Mouse (Mus musculus) lung, postnatal 0 days (tissue): ENCODE measurements at regions not wholly inside any gene's neighbourhood (a gene's known extent, or its start where the extent isn't known, plus 50 kb on each side); places are given as distances from the start of the nearest gene placed in this dataset.

Experiments used
- ATAC-seq: fragments of 200-750 bp; cut with Nextera tagmentation; 2 replicates; pipeline ENCODE4 v1.8.0; 2017; ENCODE audit warnings: moderate library complexity
- DNase-seq: peaks from one replicate; pipeline ENCODE4 v3.0.0-alpha.2; 2016; ENCODE audit warnings: low spot score
- H3K27ac ChIP-seq: fragments of 300-500 bp; sonication (generic); 2 replicates; pipeline ENCODE4 v1.5.1; 2014; ENCODE audit warnings: antibody characterized with exemption, mild to moderate bottlenecking, low read length, mixed read lengths
- H3K27me3 ChIP-seq: fragments of 300-500 bp; sonication (generic); replicated peaks from 2 replicates; pipeline ENCODE4 v1.6.1; 2014; ENCODE audit warnings: low read length, mixed read lengths; ENCODE audit not compliant: insufficient read depth
- H3K36me3 ChIP-seq: fragments of 300-500 bp; sonication (generic); 2 replicates; pipeline ENCODE4 v1.6.1; 2014; ENCODE audit warnings: low read length, mixed read lengths; ENCODE audit not compliant: insufficient read depth
- H3K4me1 ChIP-seq: fragments of 300-500 bp; sonication (generic); 2 replicates; pipeline ENCODE4 v1.6.1; 2014; ENCODE audit warnings: antibody characterized with exemption, low read depth, low read length, mixed read lengths; ENCODE audit not compliant: insufficient read depth
- H3K4me2 ChIP-seq: fragments of 300-500 bp; sonication (generic); replicated peaks from 2 replicates; pipeline ENCODE4 v1.6.1; 2014; ENCODE audit warnings: low read depth, mild to moderate bottlenecking, low read length, moderate library complexity, mixed read lengths
- H3K4me3 ChIP-seq: fragments of 300-500 bp; sonication (generic); 2 replicates; pipeline ENCODE4 v1.5.1; 2014; ENCODE audit warnings: low read depth, low read length
- H3K9ac ChIP-seq: fragments of 300-500 bp; sonication (generic); replicated peaks from 2 replicates; pipeline ENCODE4 v1.6.1; 2014; ENCODE audit warnings: low read depth, mild to moderate bottlenecking
- H3K9me3 ChIP-seq: fragments of 300-500 bp; sonication (generic); 2 replicates; pipeline ENCODE4 v1.6.1; 2016; ENCODE audit warnings: low read length, mixed read lengths
- CTCF ChIP-seq: IDR thresholded peaks from 2 replicates; pipeline ENCODE4 v1.5.1; 2016; ENCODE audit warnings: antibody characterized with exemption, mild to moderate bottlenecking
- EP300 ChIP-seq: IDR thresholded peaks from 2 replicates; pipeline ENCODE4 v1.6.1; 2016; ENCODE audit warnings: antibody characterized with exemption, mild to moderate bottlenecking, control low read depth
- WGBS: fragments of 180-500 bp; shearing (Covaris S2); extraction: QIAGEN DNeasy Blood & Tissue Kit; methylation state at CpG from one replicate; pipeline ENCODE4 v1.1.7; 2014; 5-methylcytosine and 5-hydroxymethylcytosine counted together

DNA sequence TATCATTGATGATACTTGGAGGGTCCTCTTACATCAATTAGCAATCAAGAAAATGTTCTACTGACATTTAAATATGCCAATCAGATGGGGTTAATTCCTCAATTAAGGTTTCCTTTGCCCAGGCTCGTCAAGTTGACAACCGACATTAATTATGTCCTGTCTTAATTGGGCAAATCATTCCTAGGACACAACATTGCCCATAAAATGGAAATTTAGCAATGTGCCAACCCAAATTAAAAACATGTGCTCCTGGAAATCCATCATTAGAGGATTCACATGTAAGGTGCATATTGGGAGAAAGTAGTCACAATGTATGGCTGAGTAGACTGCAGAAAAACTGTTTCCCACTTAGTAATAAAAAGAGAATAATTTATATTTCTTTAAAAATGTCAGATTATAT lies 483.6 kb upstream of the B430305J03Rik start:
- Histone ChIP-seq H3K9me3 (no peaks in the 10 kb centered on the region), H3K9ac (no peak overlapping the region), H3K36me3 (no peaks in the 10 kb centered on the region), H3K27me3 (no peaks in the 10 kb centered on the region), H3K4me3 (no peak overlapping the region), H3K27ac (no peak overlapping the region), H3K4me1 (no peaks in the 10 kb centered on the region), H3K4me2 (no peak overlapping the region)
- ATAC-seq = no peak
- TF ChIP-seq CTCF (no peak), EP300 (no peak)
- no peak for DNase-seq
- 92% methylated on average over 2 of the region's 2 CpGs for WGBS

DNA sequence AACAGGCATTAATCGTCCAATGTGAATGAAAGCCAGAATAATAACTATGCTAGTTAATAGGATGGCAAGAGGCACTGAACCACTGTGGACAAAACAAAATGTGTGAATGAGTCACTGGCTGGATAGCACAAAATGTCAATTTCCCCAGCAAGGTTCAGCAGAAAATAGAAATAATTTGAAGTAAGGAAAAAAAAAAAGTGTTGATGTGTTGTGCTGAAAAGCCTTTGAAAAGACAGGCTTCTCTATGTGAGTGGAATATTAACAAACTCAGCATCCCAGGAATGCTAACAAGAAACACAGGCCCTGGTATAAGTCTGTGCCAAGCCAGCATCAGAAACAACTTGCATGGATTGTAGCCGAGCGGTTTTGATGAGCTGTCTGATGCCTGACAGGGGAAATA lies 481.0 kb upstream of the B430305J03Rik start:
- DNase-seq (no peak), ATAC-seq (no peak)
- 79% methylated on average over 3 of the region's 3 CpGs for WGBS

DNA sequence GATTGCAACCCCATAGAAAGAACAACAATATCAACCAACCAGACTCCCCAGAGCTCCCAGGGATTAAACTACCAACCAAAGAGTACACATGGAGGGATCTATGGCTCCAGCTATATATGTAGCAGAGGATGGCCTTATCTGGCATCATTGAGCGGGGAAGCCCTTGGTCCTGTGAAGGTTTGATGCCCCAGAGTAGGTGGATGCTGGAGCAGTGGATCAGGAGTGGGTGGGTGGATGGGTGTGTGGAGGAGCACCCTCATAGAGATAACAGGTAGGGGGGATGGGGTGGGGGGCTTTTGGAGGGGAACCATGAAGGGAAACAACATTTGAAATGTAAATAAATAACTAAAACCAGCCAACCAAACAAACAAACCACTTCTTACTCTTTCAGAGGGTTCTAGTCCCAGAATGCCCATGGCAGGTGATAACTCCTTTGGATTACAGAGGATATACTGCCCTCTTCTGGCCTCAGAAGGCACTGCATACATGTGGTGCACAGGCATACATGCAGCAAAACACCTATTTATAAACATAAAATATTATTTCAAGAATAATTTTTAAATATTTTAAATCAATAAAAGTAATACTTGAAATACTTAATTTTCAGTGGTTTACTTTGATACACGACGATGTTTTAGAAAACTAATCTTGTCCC lies 473.7 kb upstream of the B430305J03Rik start:
- H3K36me3 ChIP-seq = no peaks in the 10 kb centered on the region
- no peak overlapping the region for H3K4me3 ChIP-seq
- H3K4me2 ChIP-seq = no peak overlapping the region
- 55% methylated on average over 3 of the region's 3 CpGs for WGBS
- H3K9ac ChIP-seq = no peak overlapping the region
- ATAC-seq (no peak), DNase-seq (no peak)
- no peak overlapping the region for H3K27ac ChIP-seq
- peak; percentile 59 for TF ChIP-seq CTCF
- TF ChIP-seq EP300 = no peak
- H3K9me3 ChIP-seq = no peaks in the 10 kb centered on the region
- H3K27me3 ChIP-seq = no peaks in the 10 kb centered on the region
- H3K4me1 ChIP-seq = no peaks in the 10 kb centered on the region

More for the DNA sequence above, 481.0 kb upstream of the B430305J03Rik start:
- Histone ChIP-seq H3K9ac (no peak overlapping the region), H3K27ac (no peak overlapping the region), H3K4me1 (no peaks in the 10 kb centered on the region), H3K4me3 (no peak overlapping the region), H3K27me3 (no peaks in the 10 kb centered on the region), H3K36me3 (no peaks in the 10 kb centered on the region), H3K9me3 (no peaks in the 10 kb centered on the region), H3K4me2 (no peak overlapping the region)
- no peak for TF ChIP-seq EP300
- TF ChIP-seq CTCF = no peak

DNA sequence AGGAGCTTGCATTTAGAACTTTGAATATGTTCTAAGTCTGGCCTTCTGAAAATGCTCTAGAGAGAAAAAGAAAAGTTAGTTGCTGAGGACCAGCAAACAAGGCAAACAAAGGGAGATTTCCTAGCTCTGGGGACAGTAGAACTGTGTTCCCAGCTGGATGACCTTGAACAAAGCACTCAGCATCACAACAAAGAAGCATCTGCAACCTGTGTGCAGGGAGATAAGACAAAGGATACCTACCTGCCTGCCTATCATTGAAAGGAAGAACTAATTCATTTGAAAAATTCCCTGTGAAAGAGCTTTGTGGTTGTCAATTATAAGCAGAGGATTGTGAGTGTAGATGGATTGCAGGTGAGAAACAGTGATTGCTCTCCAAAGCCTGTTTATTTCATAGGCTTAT lies 451.1 kb upstream of the B430305J03Rik start:
- ATAC-seq (no peak), DNase-seq (no peak)
- Histone ChIP-seq H3K27me3 (no peaks in the 10 kb centered on the region), H3K27ac (no peak overlapping the region), H3K9me3 (no peaks in the 10 kb centered on the region), H3K4me3 (no peak overlapping the region), H3K4me2 (no peak overlapping the region), H3K4me1 (no peaks in the 10 kb centered on the region), H3K36me3 (no peaks in the 10 kb centered on the region), H3K9ac (no peak overlapping the region)
- TF ChIP-seq CTCF (no peak), EP300 (no peak)

DNA sequence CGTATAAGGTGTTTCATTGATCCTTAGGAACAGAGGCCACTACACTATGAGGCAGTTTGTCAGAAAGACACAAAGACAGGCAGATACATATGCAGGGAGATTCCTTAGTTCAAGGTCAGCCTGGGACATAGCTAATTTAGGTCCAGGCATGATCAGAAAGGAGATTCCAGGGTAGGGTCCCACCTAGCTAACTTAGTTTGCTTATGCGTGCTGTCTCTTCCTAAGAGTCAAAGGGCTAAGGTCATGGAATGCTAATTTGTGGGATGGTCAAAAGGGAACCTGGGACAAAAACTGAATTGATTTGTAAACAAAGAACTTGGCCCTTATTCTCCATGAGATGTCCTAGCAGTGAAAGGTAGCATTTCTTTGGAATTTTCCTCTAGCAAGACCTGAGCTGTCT lies 430.3 kb upstream of the B430305J03Rik start:
- no peak for TF ChIP-seq EP300
- no peak for TF ChIP-seq CTCF
- H3K9ac ChIP-seq = no peak overlapping the region
- no peak overlapping the region for H3K4me3 ChIP-seq
- H3K9me3 ChIP-seq = no peaks in the 10 kb centered on the region
- DNase-seq (no peak), ATAC-seq (no peak)
- no peak overlapping the region for H3K27ac ChIP-seq
- no peak overlapping the region for H3K4me2 ChIP-seq
- H3K27me3 ChIP-seq = no peaks in the 10 kb centered on the region
- H3K4me1 ChIP-seq = no peaks in the 10 kb centered on the region
- 88% methylated on average over 2 of the region's 2 CpGs for WGBS
- H3K36me3 ChIP-seq = no peaks in the 10 kb centered on the region

DNA sequence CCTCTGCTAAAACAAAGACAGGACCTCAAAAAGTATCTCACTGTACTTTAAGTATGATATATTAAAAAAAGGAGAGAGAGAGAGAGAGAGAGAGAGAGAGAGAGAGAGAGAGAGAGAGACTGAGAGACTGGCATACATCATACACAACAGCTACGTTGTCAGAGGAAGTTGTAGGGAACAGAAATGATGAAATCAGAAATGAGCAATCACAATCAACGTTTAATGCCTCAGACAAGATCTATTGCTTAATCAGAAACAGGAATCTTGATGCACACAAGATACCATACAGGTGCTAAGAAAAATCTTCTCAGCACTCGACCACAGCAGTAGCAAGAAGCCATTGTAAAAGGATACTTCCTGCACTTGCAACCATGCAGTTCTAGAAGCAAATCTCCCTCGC lies 424.9 kb upstream of the B430305J03Rik start:
- Histone ChIP-seq H3K27me3 (no peaks in the 10 kb centered on the region), H3K36me3 (no peaks in the 10 kb centered on the region), H3K9ac (no peak overlapping the region), H3K27ac (no peak overlapping the region), H3K4me2 (no peak overlapping the region), H3K9me3 (no peaks in the 10 kb centered on the region), H3K4me1 (no peaks in the 10 kb centered on the region), H3K4me3 (no peak overlapping the region)
- TF ChIP-seq CTCF = no peak
- no peak for TF ChIP-seq EP300
- no peak for ATAC-seq
- DNase-seq = no peak
- 57% methylated on average over 4 of the region's 4 CpGs for WGBS
